Mouse (Mus musculus): Measurements from ENCODE around the gene Sf3b5. TPM values are rescaled to one million over a fixed set of nuclear protein-coding genes. Genes with fewer than 3 reads are reported as not detected.
"Not testable (repeated sequence)": the region's sequence is repeated elsewhere in the genome, so short reads cannot be mapped to it uniquely, and the experiment has no call there.

Sf3b5 gene
- polyA plus RNA-seq, 1 experiment from 2014 or later: 35.1 TPM

GRCm38 (mm10) chr10:13023985-13024384 lies 18.8 kb downstream of the Sf3b5 start:
- H3K27me3 ChIP-seq (ENCODE audit: insufficient read depth, low read length); H3K4me1 ChIP-seq (ENCODE audit: insufficient read depth, low read length); H3K36me3 ChIP-seq (ENCODE audit: insufficient read depth, low read length); H3K4me2 ChIP-seq (replicated peaks; ENCODE audit: low read depth, low read length); ATAC-seq (ENCODE audit: low FRiP score, low TSS enrichment); H3K27ac ChIP-seq (ENCODE audit: low read length); H3K4me3 ChIP-seq (ENCODE audit: low read length); H3K9me3 ChIP-seq (ENCODE audit: low read length); H3K9ac ChIP-seq (replicated peaks; ENCODE audit: low read length): not testable (repeated sequence)
- WGBS: 63% methylated on average over 3 of the region's 3 CpGs

- no peak for ATAC-seq (ENCODE audit: low FRiP score, low TSS enrichment)
- Histone ChIP-seq H3K4me3 (ENCODE audit: low read length) (no peak overlapping the region), H3K4me2 (replicated peaks; ENCODE audit: low read depth, low read length) (no peak overlapping the region), H3K27ac (ENCODE audit: low read length) (no peak overlapping the region), H3K4me1 (ENCODE audit: insufficient read depth, low read length) (no peaks in the 10 kb centered on the region), H3K27me3 (ENCODE audit: insufficient read depth, low read length) (no peaks in the 10 kb centered on the region), H3K9me3 (ENCODE audit: low read length) (no peaks in the 10 kb centered on the region), H3K9ac (replicated peaks; ENCODE audit: low read length) (no peak overlapping the region), H3K36me3 (ENCODE audit: insufficient read depth, low read length) (no peaks in the 10 kb centered on the region)
- 82% methylated on average over 5 of the region's 5 CpGs for WGBS
Observed at GRCm38 (mm10) chr10:13027702-13028101, 22.6 kb downstream of the Sf3b5 start.

- Histone ChIP-seq H3K9me3 (ENCODE audit: low read length) (no peaks in the 10 kb centered on the region), H3K36me3 (ENCODE audit: insufficient read depth, low read length) (no peaks in the 10 kb centered on the region), H3K4me1 (ENCODE audit: insufficient read depth, low read length) (no peaks in the 10 kb centered on the region), H3K4me2 (replicated peaks; ENCODE audit: low read depth, low read length) (no peak overlapping the region), H3K9ac (replicated peaks; ENCODE audit: low read length) (no peak overlapping the region), H3K27ac (ENCODE audit: low read length) (no peak overlapping the region), H3K4me3 (ENCODE audit: low read length) (no peak overlapping the region), H3K27me3 (ENCODE audit: insufficient read depth, low read length) (no peaks in the 10 kb centered on the region)
- no peak for ATAC-seq (ENCODE audit: low FRiP score, low TSS enrichment)
- 100% methylated on average over 1 of the region's 1 CpGs for WGBS
Observed at GRCm38 (mm10) chr10:13028215-13028614, 23.1 kb downstream of the Sf3b5 start.

GRCm38 (mm10) chr10:13029416-13029815 lies 24.3 kb downstream of the Sf3b5 start:
- no peak overlapping the region for H3K9ac ChIP-seq (replicated peaks; ENCODE audit: low read length)
- ATAC-seq (ENCODE audit: low FRiP score, low TSS enrichment): no peak
- no peak overlapping the region for H3K4me2 ChIP-seq (replicated peaks; ENCODE audit: low read depth, low read length)
- H3K27ac ChIP-seq (ENCODE audit: low read length): no peak overlapping the region
- no peaks in the 10 kb centered on the region for H3K9me3 ChIP-seq (ENCODE audit: low read length)
- H3K27me3 ChIP-seq (ENCODE audit: insufficient read depth, low read length): no peaks in the 10 kb centered on the region
- no peak overlapping the region for H3K4me3 ChIP-seq (ENCODE audit: low read length)
- H3K36me3 ChIP-seq (ENCODE audit: insufficient read depth, low read length): no peaks in the 10 kb centered on the region
- no peaks in the 10 kb centered on the region for H3K4me1 ChIP-seq (ENCODE audit: insufficient read depth, low read length)
- WGBS: 86% methylated on average over 5 of the region's 5 CpGs

- no peak overlapping the region for H3K4me2 ChIP-seq (replicated peaks; ENCODE audit: low read depth, low read length)
- ATAC-seq (ENCODE audit: low FRiP score, low TSS enrichment): no peak
- no peaks in the 10 kb centered on the region for H3K9me3 ChIP-seq (ENCODE audit: low read length)
- no peak overlapping the region for H3K9ac ChIP-seq (replicated peaks; ENCODE audit: low read length)
- WGBS: 86% methylated on average over 3 of the region's 3 CpGs
- no peaks in the 10 kb centered on the region for H3K36me3 ChIP-seq (ENCODE audit: insufficient read depth, low read length)
- no peaks in the 10 kb centered on the region for H3K27me3 ChIP-seq (ENCODE audit: insufficient read depth, low read length)
- no peak overlapping the region for H3K4me3 ChIP-seq (ENCODE audit: low read length)
- no peaks in the 10 kb centered on the region for H3K4me1 ChIP-seq (ENCODE audit: insufficient read depth, low read length)
- no peak overlapping the region for H3K27ac ChIP-seq (ENCODE audit: low read length)
Observed at GRCm38 (mm10) chr10:13035270-13035669, 30.1 kb downstream of the Sf3b5 start.

GRCm38 (mm10) chr10:13039637-13040174 lies 34.6 kb downstream of the Sf3b5 start:
- no peaks in the 10 kb centered on the region for H3K9me3 ChIP-seq (ENCODE audit: low read length)
- H3K4me1 ChIP-seq (ENCODE audit: insufficient read depth, low read length): no peaks in the 10 kb centered on the region
- no peak overlapping the region for H3K9ac ChIP-seq (replicated peaks; ENCODE audit: low read length)
- no peaks in the 10 kb centered on the region for H3K27me3 ChIP-seq (ENCODE audit: insufficient read depth, low read length)
- H3K4me3 ChIP-seq (ENCODE audit: low read length): no peak overlapping the region
- H3K36me3 ChIP-seq (ENCODE audit: insufficient read depth, low read length): no peaks in the 10 kb centered on the region
- WGBS: 76% methylated on average over 5 of the region's 5 CpGs
- no peak for ATAC-seq (ENCODE audit: low FRiP score, low TSS enrichment)
- H3K27ac ChIP-seq (ENCODE audit: low read length): no peak overlapping the region
- H3K4me2 ChIP-seq (replicated peaks; ENCODE audit: low read depth, low read length): no peak overlapping the region

- Histone ChIP-seq H3K4me3 (ENCODE audit: low read length) (no peak overlapping the region), H3K4me2 (replicated peaks; ENCODE audit: low read depth, low read length) (no peak overlapping the region), H3K36me3 (ENCODE audit: insufficient read depth, low read length) (no peaks in the 10 kb centered on the region), H3K27ac (ENCODE audit: low read length) (no peak overlapping the region), H3K9ac (replicated peaks; ENCODE audit: low read length) (no peak overlapping the region), H3K27me3 (ENCODE audit: insufficient read depth, low read length) (no peaks in the 10 kb centered on the region), H3K9me3 (ENCODE audit: low read length) (no peaks in the 10 kb centered on the region), H3K4me1 (ENCODE audit: insufficient read depth, low read length) (no peaks in the 10 kb centered on the region)
- no peak for ATAC-seq (ENCODE audit: low FRiP score, low TSS enrichment)
- 89% methylated on average over 11 of the region's 11 CpGs for WGBS
Observed at GRCm38 (mm10) chr10:13044659-13045058, 39.5 kb downstream of the Sf3b5 start.

- Histone ChIP-seq H3K36me3 (ENCODE audit: insufficient read depth, low read length) (no peaks in the 10 kb centered on the region), H3K9me3 (ENCODE audit: low read length) (peaks cover 3% of the 10 kb centered on the region; the same call in 1 of the 2 replicates), H3K4me3 (ENCODE audit: low read length) (no peak overlapping the region), H3K27ac (ENCODE audit: low read length) (no peak overlapping the region), H3K27me3 (ENCODE audit: insufficient read depth, low read length) (no peaks in the 10 kb centered on the region), H3K4me1 (ENCODE audit: insufficient read depth, low read length) (no peaks in the 10 kb centered on the region), H3K4me2 (replicated peaks; ENCODE audit: low read depth, low read length) (no peak overlapping the region), H3K9ac (replicated peaks; ENCODE audit: low read length) (no peak overlapping the region)
- ATAC-seq (ENCODE audit: low FRiP score, low TSS enrichment): no peak
- 46% methylated on average over 4 of the region's 4 CpGs for WGBS
Observed at GRCm38 (mm10) chr10:13047816-13048215, 42.7 kb downstream of the Sf3b5 start.

GRCm38 (mm10) chr10:13056863-13057381 lies 51.8 kb downstream of the Sf3b5 start:
- Histone ChIP-seq H3K9me3 (ENCODE audit: low read length) (no peaks in the 10 kb centered on the region), H3K4me2 (replicated peaks; ENCODE audit: low read depth, low read length) (no peak overlapping the region), H3K27me3 (ENCODE audit: insufficient read depth, low read length) (peaks cover 16% of the 10 kb centered on the region), H3K27ac (ENCODE audit: low read length) (no peak overlapping the region), H3K4me1 (ENCODE audit: insufficient read depth, low read length) (peaks cover 7% of the 10 kb centered on the region), H3K9ac (replicated peaks; ENCODE audit: low read length) (no peak overlapping the region), H3K4me3 (ENCODE audit: low read length) (no peak overlapping the region), H3K36me3 (ENCODE audit: insufficient read depth, low read length) (no peaks in the 10 kb centered on the region)
- WGBS: 80% methylated on average over 6 of the region's 6 CpGs
- ATAC-seq (ENCODE audit: low FRiP score, low TSS enrichment): no peak

Data from kidney, embryonic 16.5 days (tissue).